Mouse (Mus musculus) lung, adult 2 months (tissue): ENCODE measurements around the gene Hectd1.

Experiments
- CTCF ChIP-seq: fragments of 200-500 bp; IDR thresholded peaks from 2 replicates; pipeline ENCODE4 v1.5.1; 2011; ENCODE audit warnings: mild to moderate bottlenecking, low read length, control low read depth; ENCODE audit not compliant: insufficient read depth
- POLR2A ChIP-seq: fragments of 200-500 bp; IDR thresholded peaks from 2 replicates; pipeline ENCODE4 v1.6.1; 2011; ENCODE audit warnings: low read depth, mild to moderate bottlenecking, control low read depth, low read length, borderline replicate concordance; ENCODE audit errors: extremely low read depth

- no peak for TF ChIP-seq CTCF
- no peak for TF ChIP-seq POLR2A
These were observed 119.6 kb downstream of the Hectd1 start for GRCm38 (mm10) chr12:51709741-51710140.
